ENCODE assay signal across 8 mouse cellular contexts in the genomic region with DNA sequence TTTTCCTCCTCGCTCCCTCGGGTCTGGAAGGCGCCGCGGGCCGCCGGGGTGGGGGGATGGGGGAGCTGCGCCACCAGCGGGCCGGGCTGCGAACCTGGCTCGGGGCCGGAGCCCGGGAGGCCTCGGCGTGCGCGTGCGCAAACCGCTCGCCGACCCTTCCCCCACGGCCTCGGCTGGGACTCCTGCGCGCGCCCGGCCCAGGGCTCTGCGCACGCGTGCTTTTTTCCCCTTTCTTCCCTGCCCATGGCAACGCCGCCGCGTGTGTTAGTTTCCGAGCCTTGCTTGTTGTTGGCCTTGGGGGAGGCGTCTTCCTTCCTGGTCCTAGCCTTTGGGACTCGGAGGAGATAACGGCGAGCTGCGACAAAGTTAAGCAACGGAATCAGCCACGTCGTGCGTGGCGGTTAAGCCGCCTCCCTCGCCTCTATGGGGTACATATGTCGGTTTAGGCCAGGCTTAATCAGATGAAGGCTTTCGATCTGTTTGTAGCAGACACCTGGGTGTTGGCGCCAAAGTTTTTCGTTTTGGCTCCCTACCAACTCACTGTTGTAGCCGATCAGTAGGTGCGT. TPM values are rescaled to one million over a fixed set of nuclear protein-coding genes. Genes with fewer than 3 reads are reported as not detected.
DNase-seq lines count a peak whose midpoint lies in the region; TF ChIP-seq lines count a peak whose summit lies in the region.

No protein-coding gene starts in this region.

- TF ChIP-seq CTCF in cortical plate, adult 2 months (IDR thresholded peaks at IDR 0.05; ENCODE audit: extremely low read depth, insufficient read depth, low read length): no peak
- TF ChIP-seq CTCF in left cerebral cortex, adult 2 months (IDR thresholded peaks at IDR 0.05): no peak

- no peaks in the 10 kb centered on the region for H3K36me3 ChIP-seq in macrophage (ENCODE audit: inconsistent target)

- DNase-seq in adipocyte (ENCODE audit: low spot score): peak; percentile 88
- peak; percentile 74 to 82 for DNase-seq in gastrocnemius, adult 8-10 months (ENCODE audit: low spot score in 2 of 2)
- DNase-seq in hindlimb bud, embryonic 11.5 days (ENCODE audit: extremely low spot score, low read depth, low spot score): peak; percentile 33
- peak; percentile 92 to 93 for DNase-seq in left cerebral cortex, adult 2 months (ENCODE audit: extremely low spot score in 1 of 2, low spot score in 2 of 2)
- DNase-seq in retina, postnatal 7 days (ENCODE audit: low read depth, low spot score): peak; percentile 73
- DNase-seq in urinary bladder, adult 18-20 months (ENCODE audit: low spot score in 2 of 2): peak; percentile 81 to 82

- H3K4me3 ChIP-seq in cortical plate, adult 2 months (ENCODE audit: insufficient read depth, low read length): peak overlapping the region; percentile 78
- H3K4me3 ChIP-seq in left cerebral cortex, adult 2 months: peak overlapping the region; percentile 87
- H3K4me3 ChIP-seq in macrophage (ENCODE audit: inconsistent target): peak overlapping the region; percentile 76

- peaks cover 51% of the 10 kb centered on the region for H3K79me2 ChIP-seq in macrophage (ENCODE audit: inconsistent target)

- under 1% methylated on average over 52 of the region's 54 CpGs for WGBS in macrophage (ENCODE audit: missing documents)

- TF ChIP-seq POLR2A in cortical plate, adult 2 months (IDR thresholded peaks at IDR 0.05; ENCODE audit: extremely low read depth, insufficient read depth, low read length): no peak; the same call in 1 of the 2 replicates

- peak overlapping the region; percentile 94 for H3K27ac ChIP-seq in cortical plate, adult 2 months (ENCODE audit: insufficient read depth, low read length)
- peak overlapping the region; percentile 97 for H3K27ac ChIP-seq in left cerebral cortex, adult 2 months
- peak overlapping the region; percentile 88 for H3K27ac ChIP-seq in macrophage

- intact Hi-C loops in left cerebral cortex, adult 2 months (cut with DNase I): loop anchor here (1.0 to 5.0 kb wide), 3 partner anchors 23 to 984 kb away; partner anchors contain the start of genes Ahi1 and Hbs1l

- peaks cover 3% of the 10 kb centered on the region; the same call in 1 of the 2 replicates for H3K4me1 ChIP-seq in cortical plate, adult 2 months (ENCODE audit: control insufficient read depth, insufficient read depth, low read length)

RNA-seq across cellular contexts. Expression of gene Bclaf1, which starts 0.6 kb away (rescaled TPM):
- 68.7 and 71.4 TPM in 2 replicates for polyA plus RNA-seq in cortical plate, adult 2 months (2012; rRNA removed)
- total RNA-seq in gastrocnemius, adult 8-10 months (2022): 10 to 100 TPM; 37.3 to 45.8 (median 40.8) TPM
- 100 to 1,000 TPM; 116 to 131 TPM for total RNA-seq in left cerebral cortex, adult 2 months (2021)
- total RNA-seq in macrophage (2018; cell fraction: chromatin; rRNA removed): 100 to 1,000 TPM; 253 to 591 (median 482) TPM
- 100 to 1,000 TPM in 2 of 26 experiments, 10 to 100 TPM in 24; 38.3 to 108 (median 70.2) TPM for total RNA-seq in macrophage (2018; cell fraction: cytosol; rRNA removed)
- total RNA-seq in macrophage (2018; cell fraction: nucleus; rRNA removed): 100 to 1,000 TPM; 183 to 427 (median 284) TPM
- 59.5 to 132 TPM (median 62.5 TPM) in 3 replicates for polyA plus RNA-seq in macrophage (2018)

RNA-seq across cellular contexts. Expression of gene Mtfr2, which starts 34.8 kb away (rescaled TPM):
- 0.76 and 0.79 TPM in 2 replicates for polyA plus RNA-seq in cortical plate, adult 2 months (2012; rRNA removed)
- total RNA-seq in gastrocnemius, adult 8-10 months (2022): not detected
- total RNA-seq in left cerebral cortex, adult 2 months (2021): under 1 TPM; 0.38 to 0.40 TPM
- total RNA-seq in macrophage (2018; cell fraction: chromatin; rRNA removed): 1 to 10 TPM in 25 of 26 experiments, under 1 TPM in 1; 0.29 to 6.0 (median 1.9) TPM
- 1 to 10 TPM in 18 of 26 experiments, under 1 TPM in 8; 0.61 to 2.1 (median 1.1) TPM for total RNA-seq in macrophage (2018; cell fraction: cytosol; rRNA removed)
- total RNA-seq in macrophage (2018; cell fraction: nucleus; rRNA removed): 1 to 10 TPM in 24 of 26 experiments, under 1 TPM in 2; 0.64 to 8.9 (median 2.3) TPM
- 0.63 to 5.0 TPM (median 3.3 TPM) in 3 replicates for polyA plus RNA-seq in macrophage (2018)

Comparison
In these comparisons a context has a peak if more than half of its experiments do, and no peak if none do; other contexts are left out.
1. Peak in every context shown above with its lines: DNase-seq, H3K4me3 ChIP-seq and H3K27ac ChIP-seq.
2. DNase-seq: peak in every context shown above with its lines; median percentile 92 in left cerebral cortex, adult 2 months; 88 in adipocyte; 82 in urinary bladder, adult 18-20 months; 78 in gastrocnemius, adult 8-10 months; 73 in retina, postnatal 7 days; 33 in hindlimb bud, embryonic 11.5 days.